Mouse (Mus musculus) stomach, postnatal 0 days (tissue): ENCODE results near the gene Bcl7b.

Experiments
- CTCF ChIP-seq: IDR thresholded peaks from 2 replicates; pipeline ENCODE4 v1.5.1; 2016; ENCODE audit warnings: antibody characterized with exemption, low read depth, mild to moderate bottlenecking, moderate library complexity
- EP300 ChIP-seq: optimal IDR thresholded peaks from 2 replicates; pipeline ENCODE3; 2016; ENCODE audit warnings: antibody characterized with exemption

DNA sequence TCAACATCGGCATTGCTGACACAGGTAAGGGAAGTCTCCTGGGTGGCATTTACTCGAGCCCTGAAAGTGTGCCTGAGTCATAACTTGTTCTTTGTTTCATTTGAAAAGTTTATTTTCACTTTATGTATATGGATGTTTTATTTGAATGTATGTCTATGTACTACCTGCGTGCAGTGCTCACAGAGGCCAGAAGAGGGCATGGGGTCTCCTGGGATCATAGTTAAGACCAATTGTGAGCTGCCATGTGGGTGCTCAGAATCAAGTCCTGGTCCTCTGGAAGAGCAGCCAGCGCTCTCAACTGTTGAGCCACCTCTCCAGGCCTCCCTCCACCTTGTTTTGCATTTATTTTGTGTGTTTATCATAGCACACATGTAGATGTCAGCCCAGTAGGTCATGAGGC lies 11.6 kb upstream of the Bcl7b start:
- TF ChIP-seq CTCF: peak; percentile 38; the same call in 1 of the 2 replicates
- no peak for TF ChIP-seq EP300
